In genomic region chr7:80636288-80636952, GRCm38 (mm10) we compare ENCODE assay signal across 11 mouse cellular contexts. TPM values are rescaled to one million over a fixed set of nuclear protein-coding genes. Genes with fewer than 3 reads are reported as not detected.
DNase-seq lines count a peak whose midpoint lies in the region; ATAC-seq and TF ChIP-seq lines count a peak whose summit lies in the region.
"Had no signal": no experiment of that assay in that cellular context is flagged by ENCODE, and none has a peak within 500 bp of the region (broad histone marks: within the 10 kb centered on the region; RNA-seq: fewer than 3 reads in every experiment).

No protein-coding gene starts in this region.

- H3K27me3 ChIP-seq in heart, embryonic 13.5 days (replicated peaks) = no peaks in the 10 kb centered on the region
- no peaks in the 10 kb centered on the region for H3K27me3 ChIP-seq in liver, adult 2 months (ENCODE audit: control insufficient read depth, insufficient read depth, low read length)
- no peaks in the 10 kb centered on the region for H3K27me3 ChIP-seq in embryonic facial prominence, embryonic 13.5 days

- H3K36me3 ChIP-seq in heart, embryonic 13.5 days = no peaks in the 10 kb centered on the region
- H3K36me3 ChIP-seq in liver, adult 2 months (ENCODE audit: control insufficient read depth, insufficient read depth, low read length) = no peaks in the 10 kb centered on the region
- no peaks in the 10 kb centered on the region for H3K36me3 ChIP-seq in embryonic facial prominence, embryonic 13.5 days
- H3K36me3 ChIP-seq: forebrain, embryonic 10.5 days had no signal

- WGBS in heart, embryonic 13.5 days = 34% methylated on average over 17 of the region's 17 CpGs
- WGBS in liver, adult 2 months = 33% methylated on average over 17 of the region's 17 CpGs
- 51% methylated on average over 17 of the region's 17 CpGs for WGBS in embryonic facial prominence, embryonic 13.5 days

- peaks cover 9% of the 10 kb centered on the region; the same call in 1 of the 2 replicates for H3K79me2 ChIP-seq in liver, adult 2 months (ENCODE audit: control insufficient read depth, insufficient read depth, low read length)

- no peak for TF ChIP-seq CTCF in liver, adult 2 months (IDR thresholded peaks at IDR 0.05; ENCODE audit: low read depth, low read length)

- no peaks in the 10 kb centered on the region for H3K9me3 ChIP-seq in heart, embryonic 13.5 days
- H3K9me3 ChIP-seq in embryonic facial prominence, embryonic 13.5 days = no peaks in the 10 kb centered on the region
- H3K9me3 ChIP-seq: forebrain, embryonic 10.5 days had no signal

- H3K4me2 ChIP-seq in heart, embryonic 13.5 days = peak overlapping the region; percentile 9; the same call in 1 of the 2 replicates
- H3K4me2 ChIP-seq in embryonic facial prominence, embryonic 13.5 days = no peak overlapping the region

- intact Hi-C loops in heart, postnatal 25 days (cut with DNase I) = no loop called here

- H3K9ac ChIP-seq in heart, embryonic 13.5 days = peak overlapping the region; percentile 28; the same call in 1 of the 2 replicates
- H3K9ac ChIP-seq in liver, adult 2 months (ENCODE audit: low read depth, low read length) = no peak overlapping the region
- no peak overlapping the region for H3K9ac ChIP-seq in embryonic facial prominence, embryonic 13.5 days

- TF ChIP-seq POLR2A in liver, adult 2 months (IDR thresholded peaks at IDR 0.05; ENCODE audit: extremely low read depth, insufficient read depth, low read length) = no peak

- DNase-seq in heart, postnatal 25 days (ENCODE audit: low spot score) = no peak
- DNase-seq in liver, adult 2 months (ENCODE audit: extremely low read depth, low read depth, low spot score) = peak; percentile 94
- DNase-seq in liver = no peak
- DNase-seq in natural killer cell, adult 2 months (ENCODE audit: low spot score in 2 of 2) = peak; percentile 43 to 52
- DNase-seq in urinary bladder, postnatal 36 days (ENCODE audit: low spot score in 2 of 2) = no peak
- DNase-seq: gastrocnemius, postnatal 25 days; lung, postnatal 10 days had no signal

- peak overlapping the region; percentile 51 for H3K27ac ChIP-seq in heart, embryonic 13.5 days (replicated peaks)
- H3K27ac ChIP-seq in liver, adult 2 months (replicated peaks; ENCODE audit: insufficient read depth, low read depth, low read length) = peak overlapping the region; percentile 51
- H3K27ac ChIP-seq in embryonic facial prominence, embryonic 13.5 days = 0 out of 2 replicates have a peak overlapping the region, but pooled peaks have one; percentile 1
- H3K27ac ChIP-seq: forebrain, embryonic 10.5 days had no signal

- no peak overlapping the region for H3K4me3 ChIP-seq in heart, embryonic 13.5 days
- H3K4me3 ChIP-seq in liver, adult 2 months (ENCODE audit: insufficient read depth, low read depth, low read length) = no peak overlapping the region
- H3K4me3 ChIP-seq in embryonic facial prominence, embryonic 13.5 days = no peak overlapping the region
- H3K4me3 ChIP-seq: forebrain, embryonic 10.5 days had no signal

- ATAC-seq in heart, embryonic 13.5 days (ENCODE audit: extremely low read depth, insufficient number of reproducible peaks, low FRiP score, low TSS enrichment) = no peak
- ATAC-seq in embryonic facial prominence, embryonic 13.5 days (ENCODE audit: insufficient number of reproducible peaks, insufficient read depth, low FRiP score, low TSS enrichment, low read depth) = no peak
- ATAC-seq in erythroid progenitor cell, adult 5-6 weeks (replicated peaks; ENCODE audit: low FRiP score, poor library complexity, severe bottlenecking) = no peak

- peaks cover 69% of the 10 kb centered on the region for H3K4me1 ChIP-seq in heart, embryonic 13.5 days
- peaks cover 34% of the 10 kb centered on the region for H3K4me1 ChIP-seq in liver, adult 2 months (ENCODE audit: control insufficient read depth, insufficient read depth, low read length)
- H3K4me1 ChIP-seq in embryonic facial prominence, embryonic 13.5 days = peaks cover 50% of the 10 kb centered on the region

RNA-seq across cellular contexts. Expression of gene Crtc3, which starts 52.3 kb away (rescaled TPM):
- 14.9 and 16.6 TPM in 2 replicates for polyA plus RNA-seq in heart, embryonic 13.5 days (2015; fragmentation: Nextera tagmentation; extraction: Ambion mirVana)
- total RNA-seq in heart, postnatal 25 days (2021) = 10 to 100 TPM; 14.3 to 15.7 TPM
- 3.0 and 5.4 TPM in 2 replicates for total RNA-seq in liver, adult 2 months (2014; rRNA removed)
- polyA plus RNA-seq in liver, adult 2 months (2012; rRNA removed) = 8.7 and 12.9 TPM in 2 replicates
- polyA plus RNA-seq in embryonic facial prominence, embryonic 13.5 days (2015; fragmentation: Nextera tagmentation; extraction: Ambion mirVana) = 26.2 and 27.6 TPM in 2 replicates
- 6.8 and 23.9 TPM in 2 replicates for total RNA-seq in erythroid progenitor cell, adult 5-6 weeks (2015; ENCODE audit: low replicate concordance)
- total RNA-seq in erythroid progenitor cell, adult 5-6 weeks (2017; ENCODE audit: low replicate concordance) = 2.2 and 2.4 TPM in 2 replicates

Comparison
In these comparisons a context has a peak if more than half of its experiments do, and no peak if none do; other contexts are left out.
1. DNase-seq: peak in liver, adult 2 months (single experiment) and natural killer cell, adult 2 months (2 of 2); none in heart, postnatal 25 days (single experiment), liver (single experiment) and urinary bladder, postnatal 36 days (0 of 2).
2. H3K27ac ChIP-seq: peak in every context shown above with its lines; median percentile 51 in heart, embryonic 13.5 days; 51 in liver, adult 2 months; 1 in embryonic facial prominence, embryonic 13.5 days.